Mouse (Mus musculus) CD4-positive, CD25-positive, alpha-beta regulatory T cell, adult 2 months (primary cell): ENCODE results near the gene Msmb.
"Not testable (repeated sequence)": the region's sequence is repeated elsewhere in the genome, so short reads cannot be mapped to it uniquely, and the experiment has no call there.

Experiments used
- DNase-seq: peaks from one replicate; pipeline ENCODE4 v3.0.0-alpha.2; 2012; ENCODE audit warnings: low read depth, low spot score

Msmb gene

GRCm38 (mm10) chr14:32175310-32175709, 33.5 kb downstream of the Msmb start:
- no peak for DNase-seq

GRCm38 (mm10) chr14:32176590-32176989, 34.8 kb downstream of the Msmb start:
- not testable (repeated sequence) for DNase-seq

DNA sequence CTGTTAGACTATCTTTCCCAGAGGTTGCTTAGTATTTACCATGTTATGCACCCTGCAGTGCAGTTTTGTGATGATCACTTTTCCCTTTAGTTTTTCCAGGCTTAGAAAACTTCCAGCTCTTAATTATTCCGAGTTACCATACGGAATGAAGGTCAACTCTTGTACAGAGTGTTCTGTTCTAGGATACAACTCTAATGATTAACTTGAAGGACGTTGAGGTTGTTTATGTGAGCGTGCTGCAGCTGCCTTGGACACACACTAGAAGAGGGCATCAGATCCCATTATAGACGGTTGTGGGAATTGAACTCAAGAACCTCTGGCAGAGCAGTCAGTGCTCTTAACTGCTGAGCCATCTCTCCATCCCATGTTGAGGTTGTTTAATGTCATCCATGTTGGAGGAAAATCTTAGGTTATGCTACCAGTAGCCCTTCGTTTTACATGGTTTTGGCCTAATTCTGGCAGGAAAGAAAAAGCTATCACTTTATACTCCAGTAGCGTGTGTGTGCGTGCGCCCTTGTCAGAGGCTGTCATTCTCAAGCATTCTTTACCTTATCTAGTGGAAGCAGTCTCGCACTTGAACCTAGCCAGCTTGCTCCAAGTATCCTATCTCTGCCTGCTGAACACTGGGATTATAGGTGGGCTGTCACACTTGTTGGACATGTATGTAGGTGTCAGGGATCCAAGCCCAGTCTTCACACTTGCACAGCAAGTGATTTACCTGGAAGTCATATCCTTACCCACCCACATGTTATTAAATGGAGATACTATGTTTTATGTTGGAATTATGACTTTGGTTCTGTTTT, 37.8 kb downstream of the Msmb start:
- DNase-seq, result no peak

- no peak for DNase-seq
Measured at GRCm38 (mm10) chr14:32180861-32181260, 39.0 kb downstream of the Msmb start.

- no peak for DNase-seq
Measured at GRCm38 (mm10) chr14:32183846-32184245, 42.0 kb downstream of the Msmb start.

GRCm38 (mm10) chr14:32190627-32191391, 49.0 kb downstream of the Msmb start:
- no peak for DNase-seq

GRCm38 (mm10) chr14:32191926-32192325, 50.1 kb downstream of the Msmb start:
- no peak for DNase-seq

- DNase-seq, result peak; percentile 70
Measured at GRCm38 (mm10) chr14:32192437-32192836, 50.6 kb downstream of the Msmb start.

GRCm38 (mm10) chr14:32193557-32193956, 51.7 kb downstream of the Msmb start:
- DNase-seq, result peak; percentile 14

DNA sequence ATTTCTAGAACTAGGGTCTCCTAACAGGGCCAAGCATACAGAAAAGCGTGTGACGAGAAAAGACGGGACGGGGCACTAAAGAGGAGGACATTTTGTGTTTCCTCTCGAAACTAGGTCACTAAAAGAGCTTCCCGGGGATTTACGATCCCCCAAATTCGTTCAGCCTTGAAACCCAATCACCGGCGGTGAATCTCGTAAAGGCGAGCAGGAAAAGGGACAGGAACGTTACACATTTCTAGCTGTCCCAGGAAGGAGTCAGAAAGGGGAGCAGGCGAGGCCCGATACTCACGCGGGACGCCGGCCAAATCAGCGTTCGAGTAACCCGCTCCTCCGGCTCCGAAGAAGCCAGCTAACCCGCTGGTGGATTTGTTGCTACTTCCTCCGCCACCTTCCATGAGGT, 59.5 kb downstream of the Msmb start:
- DNase-seq, result peak; percentile 40

DNA sequence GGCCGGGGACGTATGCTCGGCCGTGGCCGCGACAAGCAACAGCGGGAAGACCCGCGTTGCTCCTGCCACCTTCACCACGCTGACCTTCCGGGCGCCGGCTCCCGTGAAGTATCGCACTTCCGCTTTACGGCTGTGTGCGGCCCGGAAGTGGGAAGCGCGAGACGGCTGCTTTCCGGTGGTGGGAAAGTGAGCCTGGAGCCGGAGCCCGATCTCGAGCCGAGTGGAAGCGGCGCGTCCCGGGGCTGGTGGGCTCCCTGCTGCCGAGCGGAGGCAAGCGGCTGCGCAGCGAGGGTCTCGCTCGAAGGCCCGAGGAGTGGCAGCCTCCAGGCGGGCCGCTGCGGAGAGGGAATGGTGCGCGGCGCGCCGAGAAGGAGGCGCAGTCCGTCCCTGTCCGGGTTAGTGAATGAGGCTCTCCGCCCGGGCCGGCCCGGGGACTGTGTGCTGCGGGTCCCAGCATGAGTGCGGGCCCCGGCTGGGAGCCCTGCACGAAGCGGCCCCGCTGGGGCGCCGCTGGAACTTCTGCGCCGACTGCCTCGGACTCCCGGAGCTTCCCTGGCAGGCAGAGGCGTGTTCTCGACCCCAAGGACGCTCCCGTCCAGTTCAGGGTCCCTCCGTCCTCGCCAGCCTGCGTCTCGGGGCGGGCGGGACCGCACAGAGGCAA, 60.1 kb downstream of the Msmb start, which contains the start of the genes Timm23 and Parg:
TSS of gene Timm23 (minus strand) at position 108 of the 661 bp plus-strand sequence.
TSS of gene Parg (plus strand) at position 159 of the 661 bp plus-strand sequence.
- DNase-seq, result peak; percentile 89
